Mouse (Mus musculus): ENCODE measurements around the gene Nalcn. TPM values are rescaled to one million over a fixed set of nuclear protein-coding genes. Genes with fewer than 3 reads are reported as not detected.

Gene Nalcn
- total RNA-seq, 2 experiments from 2014 or later: 4.0 to 5.1 TPM

Other genes starting within 250 kb of the Nalcn start
- gene Itgbl1, start 32.8 kb upstream of the Nalcn start, total RNA-seq (2021): 1 to 10 TPM; 1.7 to 3.1 TPM

Measured in adrenal gland, postnatal 10 days (tissue).